Mouse (Mus musculus) liver, embryonic 15.5 days (tissue): ENCODE measurements around the gene Med13l. TPM values are rescaled to one million over a fixed set of nuclear protein-coding genes. Genes with fewer than 3 reads are reported as not detected.

Source experiments
- ATAC-seq: fragments of 200-750 bp; cut with Nextera tagmentation; 2 replicates; pipeline ENCODE4 v1.8.0; 2017; ENCODE audit warnings: moderate number of reproducible peaks, mild to moderate bottlenecking, moderate library complexity; ENCODE audit not compliant: insufficient read depth
- H3K27ac ChIP-seq: fragments of 300-500 bp; sonication (generic); replicated peaks from 2 replicates; pipeline ENCODE4 v1.5.1; 2015; ENCODE audit warnings: mild to moderate bottlenecking, inconsistent platforms
- H3K27me3 ChIP-seq: fragments of 300-500 bp; sonication (generic); 2 replicates; pipeline ENCODE4 v1.6.1; 2015; ENCODE audit warnings: mild to moderate bottlenecking, inconsistent platforms
- H3K36me3 ChIP-seq: fragments of 300-500 bp; sonication (generic); replicated peaks from 2 replicates; pipeline ENCODE4 v1.6.1; 2015; ENCODE audit warnings: moderate library complexity, mild to moderate bottlenecking, inconsistent platforms
- H3K4me1 ChIP-seq: fragments of 300-500 bp; sonication (generic); replicated peaks from 2 replicates; pipeline ENCODE4 v1.6.1; 2015; ENCODE audit warnings: inconsistent platforms
- H3K4me2 ChIP-seq: fragments of 300-500 bp; sonication (generic); 2 replicates; pipeline ENCODE4 v1.6.1; 2015; ENCODE audit warnings: moderate library complexity, mild to moderate bottlenecking, inconsistent platforms
- H3K4me3 ChIP-seq: fragments of 300-500 bp; sonication (generic); replicated peaks from 2 replicates; pipeline ENCODE4 v1.5.1; 2015; ENCODE audit warnings: mild to moderate bottlenecking, inconsistent platforms
- H3K9ac ChIP-seq: fragments of 300-500 bp; sonication (generic); 2 replicates; pipeline ENCODE4 v1.6.1; 2015; ENCODE audit warnings: moderate library complexity, mild to moderate bottlenecking, inconsistent platforms
- H3K9me3 ChIP-seq: fragments of 300-500 bp; sonication (generic); replicated peaks from 2 replicates; pipeline ENCODE4 v1.6.1; 2016; ENCODE audit warnings: inconsistent platforms
- WGBS: fragments of 180-500 bp; shearing (Covaris S2); methylation state at CpG from one replicate; pipeline ENCODE4 v1.1.7; 2015; ENCODE audit warnings: mixed read lengths; ENCODE audit not compliant: insufficient replicate concordance; 5-methylcytosine and 5-hydroxymethylcytosine counted together
- polyA plus RNA-seq: library from polyadenylated mRNA; unstranded; fragments of >200 nt; fragmentation: Nextera tagmentation; extraction: Ambion mirVana; gene quantifications from 2 replicates; pipeline ENCODE4 v1.2.1, GENCODE M21; 2015

The Med13l gene
- polyA plus RNA-seq, 1 experiment from 2014 or later = 11.0 TPM

DNA sequence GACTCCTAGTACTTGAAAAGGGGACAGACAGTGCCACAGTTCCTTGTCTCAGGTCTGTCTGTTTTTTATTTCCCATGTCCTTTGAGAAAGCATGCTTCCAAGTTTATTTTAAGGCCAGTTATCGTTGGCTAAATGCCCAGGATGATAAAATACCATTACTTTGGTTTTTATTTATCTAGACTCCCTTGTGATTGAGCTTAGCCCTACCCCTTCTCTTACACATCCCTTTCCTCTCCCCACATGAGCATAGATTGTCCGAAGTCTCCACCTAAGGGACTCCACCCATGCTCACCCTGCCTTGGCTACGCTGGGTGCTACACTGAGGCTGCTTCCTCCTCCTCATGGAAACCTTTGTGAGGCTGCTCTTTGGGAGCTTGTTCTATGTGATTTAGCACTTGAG, 115.2 kb downstream of the Med13l start:
- H3K4me3 ChIP-seq = no peak overlapping the region
- no peak overlapping the region for H3K4me2 ChIP-seq
- H3K27me3 ChIP-seq = no peaks in the 10 kb centered on the region
- no peak overlapping the region for H3K27ac ChIP-seq
- no peak for ATAC-seq
- H3K9ac ChIP-seq = no peak overlapping the region
- no peaks in the 10 kb centered on the region for H3K9me3 ChIP-seq
- H3K4me1 ChIP-seq = peaks cover 46% of the 10 kb centered on the region
- H3K36me3 ChIP-seq = peaks cover 61% of the 10 kb centered on the region
- 66% methylated on average over 3 of the region's 3 CpGs for WGBS

DNA sequence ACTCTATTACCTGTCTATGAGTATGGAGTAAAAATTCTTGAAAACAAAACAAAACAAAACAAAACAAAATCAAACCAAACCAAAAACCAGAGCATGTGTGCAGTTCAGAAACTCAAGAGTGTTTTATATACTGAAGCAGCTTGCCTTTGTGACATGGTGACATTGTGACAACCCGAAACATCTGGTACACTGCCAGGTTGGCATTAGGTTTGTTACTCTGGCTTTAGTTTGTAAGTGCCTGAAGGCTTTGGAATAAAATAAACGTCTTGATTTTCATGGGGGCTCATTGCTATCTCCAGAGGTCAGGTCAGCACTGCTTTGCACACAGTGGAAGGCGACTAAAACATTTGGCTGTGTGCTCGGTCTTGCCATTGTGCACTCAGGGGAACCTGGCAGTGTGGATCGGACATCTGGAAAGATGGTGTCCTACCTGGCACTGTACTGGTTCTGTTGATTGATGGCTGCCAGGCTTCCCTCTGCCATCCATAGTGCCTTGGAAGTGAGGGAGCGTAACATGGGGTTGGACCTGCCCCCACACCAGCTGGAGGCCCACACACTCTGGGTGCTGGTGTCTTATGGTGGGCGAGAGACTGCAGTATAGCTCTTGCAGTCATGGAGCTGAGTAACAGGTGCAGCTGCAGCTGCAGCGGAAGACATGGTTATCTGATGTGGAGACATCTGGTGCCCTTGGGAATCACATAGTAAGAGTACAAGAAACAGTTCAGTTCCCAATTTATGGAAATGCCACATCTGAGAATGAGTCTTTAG, 115.9 kb downstream of the Med13l start:
- no peak overlapping the region for H3K4me2 ChIP-seq

DNA sequence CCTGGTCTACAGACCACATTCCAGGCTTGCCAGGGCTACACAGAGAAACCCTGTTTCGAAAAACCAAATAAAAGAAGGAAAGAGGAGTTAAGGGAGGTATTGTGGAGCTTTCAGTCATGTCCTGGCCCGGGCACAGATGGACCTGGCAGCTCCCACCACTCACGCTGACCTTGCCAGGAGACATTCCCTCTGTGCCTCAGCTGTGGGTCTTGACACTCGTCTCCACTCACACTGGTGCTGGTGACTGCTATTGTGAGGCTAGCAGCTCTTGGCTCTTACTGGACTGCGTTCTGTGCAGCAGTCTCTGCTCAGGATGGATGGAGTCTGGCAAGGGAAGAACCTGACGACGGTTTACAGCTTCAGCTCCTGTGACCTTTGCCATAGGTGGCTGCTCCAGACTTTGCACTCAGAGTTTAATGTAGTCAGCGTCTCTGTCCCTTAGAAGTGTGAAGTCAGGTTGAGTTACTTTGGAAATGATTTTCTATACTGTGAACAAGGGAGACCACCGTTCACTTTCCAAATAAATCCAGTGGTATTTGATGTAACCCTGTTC, 118.9 kb downstream of the Med13l start:
- Histone ChIP-seq H3K9me3 (no peaks in the 10 kb centered on the region), H3K4me1 (peaks cover 38% of the 10 kb centered on the region), H3K27ac (0 out of 2 replicates have a peak overlapping the region, but pooled peaks have one; percentile 6), H3K27me3 (no peaks in the 10 kb centered on the region), H3K4me3 (no peak overlapping the region), H3K9ac (no peak overlapping the region), H3K4me2 (no peak overlapping the region), H3K36me3 (peaks cover 51% of the 10 kb centered on the region)
- WGBS = 84% methylated on average over 9 of the region's 9 CpGs
- no peak for ATAC-seq

More for the DNA sequence above, 115.9 kb downstream of the Med13l start:
- Histone ChIP-seq H3K9ac (no peak overlapping the region), H3K27ac (no peak overlapping the region), H3K36me3 (peaks cover 61% of the 10 kb centered on the region), H3K9me3 (no peaks in the 10 kb centered on the region), H3K4me1 (peaks cover 46% of the 10 kb centered on the region), H3K4me3 (no peak overlapping the region), H3K27me3 (no peaks in the 10 kb centered on the region)
- 86% methylated on average over 8 of the region's 8 CpGs for WGBS
- no peak for ATAC-seq

DNA sequence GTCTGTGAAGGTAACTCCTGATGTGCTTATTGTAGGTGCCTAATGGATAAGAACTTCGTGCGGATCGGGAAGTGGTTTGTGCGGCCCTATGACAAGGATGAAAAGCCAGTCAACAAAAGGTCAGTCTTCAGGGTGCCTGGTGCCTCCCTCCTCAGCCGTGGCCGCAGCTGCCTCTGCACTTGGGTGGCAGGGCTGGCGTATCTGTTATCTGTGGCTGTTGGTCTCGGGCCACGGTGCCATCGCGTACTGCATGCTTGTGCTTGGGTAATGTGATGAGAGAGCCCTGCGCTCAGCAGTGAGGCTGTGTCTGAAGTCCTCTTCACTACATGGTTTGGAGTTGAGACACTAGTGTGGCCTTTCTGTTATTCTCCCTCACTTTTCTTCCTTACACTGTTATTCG, 120.4 kb downstream of the Med13l start:
- Histone ChIP-seq H3K27me3 (no peaks in the 10 kb centered on the region), H3K4me2 (no peak overlapping the region), H3K9me3 (no peaks in the 10 kb centered on the region), H3K36me3 (peaks cover 46% of the 10 kb centered on the region), H3K9ac (no peak overlapping the region), H3K4me1 (peaks cover 27% of the 10 kb centered on the region), H3K27ac (no peak overlapping the region), H3K4me3 (no peak overlapping the region)
- WGBS = 85% methylated on average over 13 of the region's 13 CpGs
- no peak for ATAC-seq

DNA sequence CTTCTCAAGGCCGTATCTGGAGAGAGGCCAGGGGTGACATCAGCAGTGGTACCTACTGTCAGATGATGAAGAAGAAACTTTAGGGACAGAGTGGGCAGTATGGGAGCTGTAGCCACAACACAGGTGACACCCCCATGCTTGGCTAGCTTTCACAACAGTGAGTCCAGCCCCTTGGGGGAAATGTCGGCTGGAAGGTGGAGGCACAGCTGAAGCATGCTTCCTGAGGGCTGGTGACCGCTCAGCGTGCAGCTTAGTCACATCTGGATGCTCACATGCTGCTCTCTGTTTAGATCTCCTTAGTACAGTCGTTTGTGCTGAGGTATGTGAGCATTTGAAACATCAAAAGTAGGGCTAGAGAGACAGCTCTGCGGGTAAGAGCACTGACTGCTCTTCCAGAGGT, 121.5 kb downstream of the Med13l start:
- Histone ChIP-seq H3K27me3 (no peaks in the 10 kb centered on the region), H3K27ac (no peak overlapping the region), H3K4me3 (no peak overlapping the region), H3K9ac (no peak overlapping the region), H3K9me3 (no peaks in the 10 kb centered on the region), H3K4me1 (peaks cover 33% of the 10 kb centered on the region), H3K36me3 (peaks cover 46% of the 10 kb centered on the region), H3K4me2 (no peak overlapping the region)
- 87% methylated on average over 6 of the region's 6 CpGs for WGBS
- ATAC-seq = no peak

DNA sequence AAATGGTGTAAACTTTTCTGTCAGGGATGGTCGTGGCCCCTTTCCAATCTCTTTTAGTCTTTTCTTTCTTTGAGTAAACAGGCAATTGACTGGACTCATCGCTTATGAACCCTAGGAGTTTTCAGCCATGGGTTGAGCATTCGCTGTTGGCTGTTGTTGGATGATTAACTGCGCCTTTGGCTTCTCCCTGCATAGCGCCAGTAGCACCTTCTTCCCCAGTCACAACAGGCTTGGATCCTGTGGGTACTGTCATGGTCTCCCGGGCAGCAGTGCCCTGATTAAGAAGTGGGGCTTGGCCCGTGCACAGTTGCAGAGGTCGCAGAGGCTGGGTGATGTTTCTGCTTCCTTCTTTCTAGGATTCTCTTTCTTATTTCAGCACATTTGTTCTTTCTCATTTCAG, 124.7 kb downstream of the Med13l start:
- WGBS = 88% methylated on average over 8 of the region's 8 CpGs
- no peak overlapping the region for H3K4me3 ChIP-seq
- no peaks in the 10 kb centered on the region for H3K9me3 ChIP-seq
- no peak for ATAC-seq
- no peak overlapping the region for H3K27ac ChIP-seq
- peaks cover 35% of the 10 kb centered on the region for H3K4me1 ChIP-seq
- no peak overlapping the region for H3K9ac ChIP-seq
- H3K27me3 ChIP-seq = no peaks in the 10 kb centered on the region
- H3K4me2 ChIP-seq = no peak overlapping the region
- peaks cover 27% of the 10 kb centered on the region for H3K36me3 ChIP-seq

DNA sequence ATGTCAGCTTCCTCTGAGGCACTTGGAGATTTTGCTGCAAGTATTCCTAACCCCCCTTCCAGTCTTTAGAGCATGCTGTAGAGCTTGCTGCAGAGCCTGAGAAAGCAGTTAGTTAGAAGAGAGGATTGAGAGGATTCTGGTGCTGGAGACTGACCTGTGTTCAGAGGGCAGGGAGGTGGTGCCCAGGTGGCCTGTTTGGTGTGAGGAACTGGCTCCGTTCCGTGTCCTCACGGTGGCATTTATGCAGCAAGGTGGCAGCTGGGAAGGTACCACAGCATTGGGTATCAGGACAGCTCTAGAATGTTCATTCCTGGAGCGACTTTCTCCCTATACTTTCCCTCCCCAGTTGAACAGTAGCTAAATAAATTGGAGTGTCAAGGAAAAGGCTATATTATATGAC, 125.5 kb downstream of the Med13l start:
- H3K9ac ChIP-seq = no peak overlapping the region
- no peak overlapping the region for H3K4me3 ChIP-seq
- WGBS = 87% methylated on average over 4 of the region's 4 CpGs
- peaks cover 41% of the 10 kb centered on the region for H3K4me1 ChIP-seq
- H3K27me3 ChIP-seq = no peaks in the 10 kb centered on the region
- H3K9me3 ChIP-seq = no peaks in the 10 kb centered on the region
- no peak overlapping the region for H3K27ac ChIP-seq
- no peak overlapping the region for H3K4me2 ChIP-seq
- no peak for ATAC-seq
- H3K36me3 ChIP-seq = peaks cover 18% of the 10 kb centered on the region

DNA sequence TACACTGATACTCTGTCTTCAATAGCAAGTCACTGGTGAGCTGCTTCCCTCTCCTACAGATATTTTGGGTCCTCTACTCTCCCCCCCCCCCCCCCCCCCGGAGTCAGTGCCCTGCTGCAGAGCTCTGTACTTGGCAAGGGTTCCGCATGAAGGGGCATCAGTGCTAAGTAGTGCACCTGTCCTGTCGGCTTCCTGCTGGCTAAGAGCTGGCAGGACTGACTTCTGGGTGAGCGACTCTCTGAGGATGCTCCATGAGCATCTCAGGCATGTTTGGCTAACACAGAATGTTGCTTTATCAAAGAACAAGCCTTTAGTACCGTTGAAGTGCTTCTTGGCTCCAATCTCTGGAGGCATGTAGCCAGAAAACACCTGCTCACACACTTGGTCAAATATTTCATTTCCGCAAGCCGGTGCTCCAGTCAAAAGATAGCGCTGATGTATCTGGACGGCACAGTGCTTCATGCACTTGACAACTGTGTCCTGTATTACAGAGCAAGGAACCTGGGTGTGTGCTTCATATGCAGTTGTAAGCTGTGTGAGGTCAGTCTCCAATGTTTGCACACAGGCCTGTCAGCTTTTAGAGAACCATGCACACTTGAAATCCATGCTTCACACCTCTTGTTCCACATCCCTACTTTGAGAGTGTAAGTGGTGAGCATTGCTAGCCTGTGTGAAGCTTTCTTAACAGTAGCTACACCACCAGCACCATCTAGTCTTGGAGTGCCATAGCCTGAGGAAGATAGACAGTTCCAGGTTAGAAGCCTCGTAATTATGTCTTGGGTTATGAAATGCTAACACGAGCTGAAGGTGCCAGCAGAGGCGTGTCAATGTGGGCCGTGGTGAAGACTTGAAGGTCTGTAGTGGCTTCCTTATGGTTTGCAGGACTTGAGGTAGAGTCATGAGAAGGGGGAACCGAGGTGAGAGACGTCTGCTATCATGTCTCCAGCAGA, 128.7 kb downstream of the Med13l start:
- H3K36me3 ChIP-seq = peaks cover 3% of the 10 kb centered on the region
- ATAC-seq = no peak
- H3K27ac ChIP-seq = no peak overlapping the region
- no peak overlapping the region for H3K4me3 ChIP-seq
- H3K27me3 ChIP-seq = no peaks in the 10 kb centered on the region
- H3K9me3 ChIP-seq = no peaks in the 10 kb centered on the region
- no peak overlapping the region for H3K9ac ChIP-seq
- WGBS = 80% methylated on average over 15 of the region's 15 CpGs
- no peak overlapping the region for H3K4me2 ChIP-seq
- H3K4me1 ChIP-seq = peaks cover 58% of the 10 kb centered on the region

DNA sequence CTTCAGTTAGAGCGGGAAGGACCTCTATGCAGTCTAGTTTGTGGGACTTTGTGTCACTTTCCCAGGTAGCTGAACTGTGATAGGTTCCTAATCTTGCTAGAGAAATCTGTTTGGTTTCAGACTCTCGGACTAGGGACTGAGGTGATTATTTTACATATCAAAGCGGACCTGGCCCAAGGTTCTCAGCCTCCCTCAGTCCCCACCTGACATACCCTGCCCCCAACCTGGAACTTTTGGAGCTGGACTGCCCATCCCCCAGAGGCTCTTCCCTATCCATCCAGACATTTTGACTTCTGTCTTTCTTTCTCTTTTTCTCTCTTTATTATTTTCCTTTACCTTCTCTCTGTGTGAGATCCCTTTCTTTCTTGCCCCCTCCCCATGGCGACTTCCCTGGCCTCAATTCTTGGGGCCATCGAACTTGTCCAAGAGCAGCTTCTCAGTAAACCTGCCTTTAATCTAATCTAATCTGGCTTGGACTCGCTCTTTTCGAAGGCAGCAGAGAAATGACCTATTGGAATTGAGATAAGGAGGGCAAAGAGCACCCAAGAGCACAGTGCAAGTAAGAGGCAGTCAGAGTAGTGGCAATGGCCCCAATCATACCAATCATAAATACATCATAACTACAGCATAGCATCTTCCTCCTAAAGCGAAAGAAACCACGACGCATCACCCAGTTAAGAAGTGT, 130.7 kb downstream of the Med13l start:
- Histone ChIP-seq H3K4me1 (peaks cover 69% of the 10 kb centered on the region), H3K36me3 (no peaks in the 10 kb centered on the region; the same call in 1 of the 2 replicates), H3K27ac (no peak overlapping the region), H3K4me3 (no peak overlapping the region), H3K4me2 (no peak overlapping the region), H3K27me3 (no peaks in the 10 kb centered on the region), H3K9ac (no peak overlapping the region), H3K9me3 (no peaks in the 10 kb centered on the region)
- 69% methylated on average over 10 of the region's 10 CpGs for WGBS
- no peak for ATAC-seq

DNA sequence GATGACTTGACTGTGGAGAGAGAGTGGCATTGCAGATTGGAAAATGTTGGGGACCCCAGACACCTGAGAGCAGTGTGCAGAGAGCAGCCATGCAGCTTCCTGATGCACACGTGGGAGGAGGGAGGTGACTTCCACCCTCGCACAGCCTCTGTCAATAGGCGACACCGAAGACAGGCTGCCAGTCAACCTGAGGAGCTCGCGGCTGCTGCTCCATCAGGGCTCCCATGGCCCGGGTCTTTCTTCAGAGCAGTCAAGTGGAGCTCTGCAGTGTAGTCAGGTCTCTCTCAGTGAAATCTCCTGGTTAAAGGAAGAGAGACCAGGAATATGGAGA, 131.2 kb downstream of the Med13l start:
- H3K9ac ChIP-seq = no peak overlapping the region
- no peak for ATAC-seq
- H3K27me3 ChIP-seq = no peaks in the 10 kb centered on the region
- peaks cover 71% of the 10 kb centered on the region for H3K4me1 ChIP-seq
- 69% methylated on average over 7 of the region's 7 CpGs for WGBS
- H3K4me3 ChIP-seq = no peak overlapping the region
- no peaks in the 10 kb centered on the region; the same call in 1 of the 2 replicates for H3K36me3 ChIP-seq
- H3K27ac ChIP-seq = no peak overlapping the region
- H3K9me3 ChIP-seq = no peaks in the 10 kb centered on the region
- H3K4me2 ChIP-seq = no peak overlapping the region
